ENCODE assay signal across 1 mouse cellular context in the genomic region with DNA sequence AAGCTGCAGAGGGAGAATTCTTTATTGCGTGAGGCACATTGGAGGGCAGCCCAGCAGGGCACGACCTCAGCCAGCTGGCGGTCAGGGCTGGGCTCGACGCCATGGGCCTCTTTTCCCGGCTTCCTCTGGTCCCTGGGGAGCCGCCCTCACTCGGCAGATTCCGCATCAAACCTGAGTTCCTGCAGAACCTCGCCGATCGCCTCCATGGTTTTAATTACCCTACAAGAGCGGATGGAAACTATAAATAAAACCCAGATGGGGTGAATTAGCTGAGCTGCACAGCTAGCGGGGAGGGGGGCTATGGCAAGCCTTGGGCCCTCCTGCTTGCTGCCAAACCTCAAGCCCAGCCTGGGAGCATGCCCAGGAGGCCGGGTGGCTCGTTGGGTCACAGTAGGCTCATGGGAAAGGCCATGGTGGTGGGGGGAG.
TF ChIP-seq lines count a peak whose summit lies in the region.

No protein-coding gene starts in this region.

TF ChIP-seq in C2C12, 6 proteins besides CTCF, POLR2A, EP300 and RAD21:
- TF ChIP-seq MYOD1 (IDR thresholded peaks at IDR 0.05; ENCODE audit: control insufficient read depth, insufficient read length, low read depth) (peak; percentile 29), CEBPB (IDR thresholded peaks at IDR 0.05; ENCODE audit: low read depth) (no peak)
